Mouse (Mus musculus): ENCODE data around the gene Rnf144a. TPM values are rescaled to one million over a fixed set of nuclear protein-coding genes. Genes with fewer than 3 reads are reported as not detected.
A peak's percentile ranks its signal among the peaks of the same experiment; 100 is the strongest.

Gene Rnf144a
- 2.5 and 3.4 TPM in 2 replicates for polyA plus RNA-seq (2012; rRNA removed)

- peak within 1 kb of the TSS; percentile 90 for H3K4me3 ChIP-seq (ENCODE audit: low read depth, low read length)
- no peak within 1 kb of the TSS for H3K27ac ChIP-seq (ENCODE audit: insufficient read depth, low read depth, low read length)
- peak; percentile 73 for TF ChIP-seq CTCF (IDR thresholded peaks at IDR 0.05; ENCODE audit: extremely low read depth, insufficient read length, insufficient replicate concordance, low read depth, low read length)
- no peak for TF ChIP-seq POLR2A (IDR thresholded peaks at IDR 0.05; ENCODE audit: low read depth, low read length)
- WGBS: 2% methylated on average over 45 of the region's 45 CpGs
- no peaks in the 10 kb centered on the region for H3K4me1 ChIP-seq (ENCODE audit: control insufficient read depth, insufficient read depth, insufficient read length, low read length)
- H3K27me3 ChIP-seq (ENCODE audit: control insufficient read depth, insufficient read depth, low read length): 0 out of 2 replicates have a peak, but pooled peaks cover 3% of the 10 kb centered on the region
- no peaks in the 10 kb centered on the region for H3K36me3 ChIP-seq (ENCODE audit: control insufficient read depth, insufficient read depth, low read length)
Measured at GRCm38 (mm10) chr12:26415104-26415771, at the start of gene Rnf144a. Gene Rnf144a (minus strand): TSS chr12:26415254.

GRCm38 (mm10) chr12:26460091-26460490 is 45.0 kb upstream of the Rnf144a start:
- no peak for TF ChIP-seq POLR2A (IDR thresholded peaks at IDR 0.05; ENCODE audit: low read depth, low read length)
- no peak for TF ChIP-seq CTCF (IDR thresholded peaks at IDR 0.05; ENCODE audit: extremely low read depth, insufficient read length, insufficient replicate concordance, low read depth, low read length)
- H3K27me3 ChIP-seq (ENCODE audit: control insufficient read depth, insufficient read depth, low read length): no peaks in the 10 kb centered on the region
- no peak overlapping the region for H3K4me3 ChIP-seq (ENCODE audit: low read depth, low read length)
- no peaks in the 10 kb centered on the region for H3K36me3 ChIP-seq (ENCODE audit: control insufficient read depth, insufficient read depth, low read length)
- H3K4me1 ChIP-seq (ENCODE audit: control insufficient read depth, insufficient read depth, insufficient read length, low read length): peaks cover 26% of the 10 kb centered on the region
- 7% methylated on average over 2 of the region's 2 CpGs for WGBS
- H3K27ac ChIP-seq (ENCODE audit: insufficient read depth, low read depth, low read length): peak overlapping the region; percentile 68

GRCm38 (mm10) chr12:26456028-26456698 is 41.1 kb upstream of the Rnf144a start, which contains the start of gene Rsad2:
Gene Rsad2 (minus strand): TSS chr12:26456452.
- no peak for TF ChIP-seq CTCF (IDR thresholded peaks at IDR 0.05; ENCODE audit: extremely low read depth, insufficient read length, insufficient replicate concordance, low read depth, low read length)
- TF ChIP-seq POLR2A (IDR thresholded peaks at IDR 0.05; ENCODE audit: low read depth, low read length): peak; percentile 75; the same call in 1 of the 2 replicates
- WGBS: 13% methylated on average over 13 of the region's 13 CpGs
- Histone ChIP-seq H3K27me3 (ENCODE audit: control insufficient read depth, insufficient read depth, low read length) (no peaks in the 10 kb centered on the region), H3K4me1 (ENCODE audit: control insufficient read depth, insufficient read depth, insufficient read length, low read length) (peaks cover 17% of the 10 kb centered on the region), H3K4me3 (ENCODE audit: low read depth, low read length) (peak within 1 kb of the TSS; percentile 63), H3K36me3 (ENCODE audit: control insufficient read depth, insufficient read depth, low read length) (no peaks in the 10 kb centered on the region), H3K27ac (ENCODE audit: insufficient read depth, low read depth, low read length) (peak within 1 kb of the TSS; percentile 19)

GRCm38 (mm10) chr12:26454682-26455081 is 39.6 kb upstream of the Rnf144a start:
- peaks cover 2% of the 10 kb centered on the region for H3K36me3 ChIP-seq (ENCODE audit: control insufficient read depth, insufficient read depth, low read length)
- no peak overlapping the region for H3K27ac ChIP-seq (ENCODE audit: insufficient read depth, low read depth, low read length)
- peaks cover 10% of the 10 kb centered on the region for H3K4me1 ChIP-seq (ENCODE audit: control insufficient read depth, insufficient read depth, insufficient read length, low read length)
- TF ChIP-seq POLR2A (IDR thresholded peaks at IDR 0.05; ENCODE audit: low read depth, low read length) (no peak), CTCF (IDR thresholded peaks at IDR 0.05; ENCODE audit: extremely low read depth, insufficient read length, insufficient replicate concordance, low read depth, low read length) (no peak)
- H3K4me3 ChIP-seq (ENCODE audit: low read depth, low read length): no peak overlapping the region
- 17% methylated on average over 5 of the region's 5 CpGs for whole genome bisulfite sequencing
- no peaks in the 10 kb centered on the region for H3K27me3 ChIP-seq (ENCODE audit: control insufficient read depth, insufficient read depth, low read length)

GRCm38 (mm10) chr12:26452951-26453350 is 37.9 kb upstream of the Rnf144a start:
- Histone ChIP-seq H3K36me3 (ENCODE audit: control insufficient read depth, insufficient read depth, low read length) (peaks cover 6% of the 10 kb centered on the region), H3K27ac (ENCODE audit: insufficient read depth, low read depth, low read length) (no peak overlapping the region), H3K4me1 (ENCODE audit: control insufficient read depth, insufficient read depth, insufficient read length, low read length) (peaks cover 9% of the 10 kb centered on the region), H3K4me3 (ENCODE audit: low read depth, low read length) (no peak overlapping the region), H3K27me3 (ENCODE audit: control insufficient read depth, insufficient read depth, low read length) (no peaks in the 10 kb centered on the region)
- WGBS: 27% methylated on average over 4 of the region's 4 CpGs
- TF ChIP-seq CTCF (IDR thresholded peaks at IDR 0.05; ENCODE audit: extremely low read depth, insufficient read length, insufficient replicate concordance, low read depth, low read length) (no peak), POLR2A (IDR thresholded peaks at IDR 0.05; ENCODE audit: low read depth, low read length) (no peak)

GRCm38 (mm10) chr12:26451150-26451549 is 36.1 kb upstream of the Rnf144a start:
- Histone ChIP-seq H3K4me3 (ENCODE audit: low read depth, low read length) (no peak overlapping the region), H3K4me1 (ENCODE audit: control insufficient read depth, insufficient read depth, insufficient read length, low read length) (peaks cover 7% of the 10 kb centered on the region), H3K27ac (ENCODE audit: insufficient read depth, low read depth, low read length) (no peak overlapping the region), H3K36me3 (ENCODE audit: control insufficient read depth, insufficient read depth, low read length) (peaks cover 6% of the 10 kb centered on the region), H3K27me3 (ENCODE audit: control insufficient read depth, insufficient read depth, low read length) (no peaks in the 10 kb centered on the region)
- no peak for TF ChIP-seq CTCF (IDR thresholded peaks at IDR 0.05; ENCODE audit: extremely low read depth, insufficient read length, insufficient replicate concordance, low read depth, low read length)
- no peak for TF ChIP-seq POLR2A (IDR thresholded peaks at IDR 0.05; ENCODE audit: low read depth, low read length)
- WGBS: 0% methylated on average over 1 of the region's 1 CpGs

GRCm38 (mm10) chr12:26449483-26449882 is 34.4 kb upstream of the Rnf144a start:
- no peaks in the 10 kb centered on the region for H3K27me3 ChIP-seq (ENCODE audit: control insufficient read depth, insufficient read depth, low read length)
- TF ChIP-seq CTCF (IDR thresholded peaks at IDR 0.05; ENCODE audit: extremely low read depth, insufficient read length, insufficient replicate concordance, low read depth, low read length) (no peak), POLR2A (IDR thresholded peaks at IDR 0.05; ENCODE audit: low read depth, low read length) (no peak)
- H3K36me3 ChIP-seq (ENCODE audit: control insufficient read depth, insufficient read depth, low read length): peaks cover 6% of the 10 kb centered on the region
- H3K27ac ChIP-seq (ENCODE audit: insufficient read depth, low read depth, low read length): no peak overlapping the region
- peaks cover 2% of the 10 kb centered on the region for H3K4me1 ChIP-seq (ENCODE audit: control insufficient read depth, insufficient read depth, insufficient read length, low read length)
- no peak overlapping the region for H3K4me3 ChIP-seq (ENCODE audit: low read depth, low read length)
- 91% methylated on average over 2 of the region's 2 CpGs for WGBS

Measured in small intestine, adult 2 months (tissue).